Mouse (Mus musculus) CH12.LX (cell line): ENCODE data around the gene Tmem229b. TPM values are rescaled to one million over a fixed set of nuclear protein-coding genes. Genes with fewer than 3 reads are reported as not detected.

Source experiments
- DNase-seq: peaks from one replicate; pipeline ENCODE4 v3.0.0-alpha.2; 2013; ENCODE audit errors: extremely low read depth
- H3K27ac ChIP-seq: 2 replicates; pipeline ENCODE4 v1.5.1; 2012; ENCODE audit warnings: low read depth, mild to moderate bottlenecking, control low read depth, moderate library complexity; ENCODE audit not compliant: insufficient read depth
- H3K27me3 ChIP-seq: replicated peaks from 2 replicates; pipeline ENCODE3; 2012; ENCODE audit warnings: inconsistent platforms
- H3K36me3 ChIP-seq, 2 experiments: replicated peaks in 1 of 2; 2 replicates each; pipeline versions ENCODE3 to v1.6.1; 2012; ENCODE audit warnings: inconsistent platforms in 1 of 2, low read length in 1 of 2, mild to moderate bottlenecking in 1 of 2, mixed read lengths in 1 of 2, moderate library complexity in 1 of 2; ENCODE audit not compliant: control insufficient read depth in 1 of 2, insufficient read depth in 1 of 2
- H3K4me1 ChIP-seq, 2 experiments: 2 replicates each; pipeline ENCODE4 v1.6.1; 2012; ENCODE audit warnings: inconsistent platforms in 1 of 2, moderate library complexity in 1 of 2; ENCODE audit not compliant: insufficient read depth in 2 of 2, control insufficient read depth in 1 of 2
- H3K4me2 ChIP-seq: 2 replicates; pipeline ENCODE4 v1.6.1; 2012; ENCODE audit warnings: low read depth, mild to moderate bottlenecking, control low read depth; ENCODE audit not compliant: poor library complexity, insufficient read depth, severe bottlenecking
- H3K4me3 ChIP-seq, 3 experiments: fragments of 150-350 bp in 1 of 3; sonication (generic) in 1 of 3; replicated peaks in 1 of 3; 2 replicates each; pipeline versions ENCODE3 to v1.5.1; 2011 to 2012; ENCODE audit warnings: low read depth in 2 of 3, low read length in 2 of 3, mild to moderate bottlenecking in 2 of 3, moderate library complexity in 2 of 3, control low read depth in 1 of 3, improper control_type of control experiment in 1 of 3, inconsistent platforms in 1 of 3, mixed read lengths in 1 of 3; ENCODE audit not compliant: poor library complexity in 1 of 3
- H3K79me2 ChIP-seq: replicated peaks from 2 replicates; pipeline ENCODE4 v1.6.1; 2012; ENCODE audit warnings: mild to moderate bottlenecking, moderate library complexity; ENCODE audit not compliant: control insufficient read depth, poor library complexity, insufficient read depth, severe bottlenecking; ENCODE audit errors: extremely low read depth
- H3K9ac ChIP-seq: 2 replicates; pipeline ENCODE4 v1.6.1; 2012; ENCODE audit warnings: low read depth, mild to moderate bottlenecking, control low read depth, moderate library complexity; ENCODE audit not compliant: insufficient read depth
- H3K9me3 ChIP-seq: replicated peaks from 2 replicates; pipeline ENCODE3; 2012; ENCODE audit warnings: low read length, inconsistent platforms, mixed read lengths
- BHLHE40 ChIP-seq: IDR thresholded peaks from 2 replicates; pipeline ENCODE4 v1.6.1; 2011; ENCODE audit warnings: mild to moderate bottlenecking, low read depth, low read length, improper control_type of control experiment
- CHD2 ChIP-seq: IDR thresholded peaks from 2 replicates; pipeline ENCODE4 v1.6.1; 2011; ENCODE audit warnings: low read length, improper control_type of control experiment
- CTCF ChIP-seq, 2 experiments: IDR thresholded peaks in 1 of 2; conservative IDR thresholded peaks in 1 of 2; 2 replicates each; pipeline ENCODE4 v1.5.1; 2011 to 2012; ENCODE audit warnings: low read depth in 2 of 2, low read length in 2 of 2, improper control_type of control experiment in 1 of 2, inconsistent platforms in 1 of 2, mild to moderate bottlenecking in 1 of 2, moderate library complexity in 1 of 2
- ELF1 ChIP-seq: IDR thresholded peaks from 2 replicates; pipeline ENCODE4 v1.6.1; 2014; ENCODE audit warnings: low read depth, mild to moderate bottlenecking, inconsistent platforms, low read length, improper control_type of control experiment
- EP300 ChIP-seq: IDR thresholded peaks from 2 replicates; pipeline ENCODE4 v1.6.1; 2011; ENCODE audit warnings: low read length, improper control_type of control experiment
- GABPA ChIP-seq: IDR thresholded peaks from 2 replicates; pipeline ENCODE4 v1.6.1; 2012; ENCODE audit warnings: low read depth, low read length, improper control_type of control experiment, inconsistent platforms; ENCODE audit not compliant: insufficient replicate concordance
- HCFC1 ChIP-seq: IDR thresholded peaks from 2 replicates; pipeline ENCODE4 v1.6.1; 2012; ENCODE audit warnings: low read depth, mild to moderate bottlenecking, inconsistent platforms, low read length, improper control_type of control experiment
- IRF4 ChIP-seq: IDR thresholded peaks from 2 replicates; pipeline ENCODE4 v1.6.1; 2014; ENCODE audit warnings: low read depth, mild to moderate bottlenecking, inconsistent platforms, low read length, improper control_type of control experiment
- KAT2A ChIP-seq: IDR thresholded peaks from 2 replicates; pipeline ENCODE4 v1.6.1; 2012; ENCODE audit warnings: low read length, improper control_type of control experiment, inconsistent platforms; ENCODE audit not compliant: insufficient replicate concordance
- MAFK ChIP-seq: IDR thresholded peaks from 2 replicates; pipeline ENCODE4 v1.6.1; 2011; ENCODE audit warnings: low read length, improper control_type of control experiment; ENCODE audit not compliant: insufficient replicate concordance
- MEF2A ChIP-seq: IDR thresholded peaks from 2 replicates; pipeline ENCODE4 v1.6.1; 2014; ENCODE audit warnings: low read depth, mild to moderate bottlenecking, inconsistent platforms, low read length, improper control_type of control experiment, borderline replicate concordance
- MXI1 ChIP-seq: IDR thresholded peaks from 2 replicates; pipeline ENCODE4 v1.6.1; 2011; ENCODE audit warnings: mild to moderate bottlenecking, low read depth, low read length, improper control_type of control experiment
- MYC ChIP-seq: IDR thresholded peaks from 2 replicates; pipeline ENCODE4 v1.6.1; 2011; ENCODE audit warnings: low read depth, mild to moderate bottlenecking, improper control_type of control experiment, low read length
- NRF1 ChIP-seq: IDR thresholded peaks from 2 replicates; pipeline ENCODE4 v1.6.1; 2014; ENCODE audit warnings: low read depth, mild to moderate bottlenecking, inconsistent platforms, low read length, improper control_type of control experiment, moderate library complexity
- POLR2A ChIP-seq: IDR thresholded peaks from 2 replicates; pipeline ENCODE4 v1.6.1; 2011; ENCODE audit warnings: low read depth, mild to moderate bottlenecking, improper control_type of control experiment, low read length
- POLR2AphosphoS2 ChIP-seq: IDR thresholded peaks from 2 replicates; pipeline ENCODE4 v1.6.1; 2011; ENCODE audit warnings: low read depth, low read length, improper control_type of control experiment
- RCOR1 ChIP-seq: conservative IDR thresholded peaks from 2 replicates; pipeline ENCODE4 v1.6.1; 2012; ENCODE audit warnings: low read depth, mild to moderate bottlenecking, inconsistent platforms, low read length, improper control_type of control experiment
- SMC3 ChIP-seq: IDR thresholded peaks from 2 replicates; pipeline ENCODE4 v1.6.1; 2011; ENCODE audit warnings: low read depth, low read length, improper control_type of control experiment
- TBP ChIP-seq: conservative IDR thresholded peaks from 2 replicates; pipeline ENCODE4 v1.6.1; 2011; ENCODE audit warnings: low read depth, low read length, improper control_type of control experiment
- TCF12 ChIP-seq: IDR thresholded peaks from 2 replicates; pipeline ENCODE4 v1.6.1; 2014; ENCODE audit warnings: low read depth, mild to moderate bottlenecking, inconsistent platforms, low read length, improper control_type of control experiment
- UBTF ChIP-seq: IDR thresholded peaks from 2 replicates; pipeline ENCODE4 v1.6.1; 2012; ENCODE audit warnings: low read depth, mild to moderate bottlenecking, inconsistent platforms, low read length, improper control_type of control experiment, moderate library complexity
- USF1 ChIP-seq: IDR thresholded peaks from 2 replicates; pipeline ENCODE4 v1.6.1; 2014; ENCODE audit warnings: low read depth, mild to moderate bottlenecking, inconsistent platforms, low read length, improper control_type of control experiment
- ZC3H11A ChIP-seq: IDR thresholded peaks from 2 replicates; pipeline ENCODE4 v1.6.1; 2012; ENCODE audit warnings: low read depth, mild to moderate bottlenecking, inconsistent platforms, low read length, improper control_type of control experiment
- ZKSCAN1 ChIP-seq: IDR thresholded peaks from 2 replicates; pipeline ENCODE4 v1.6.1; 2012; ENCODE audit warnings: low read depth, inconsistent platforms, low read length, improper control_type of control experiment, borderline replicate concordance
- ZMIZ1 ChIP-seq: IDR thresholded peaks from 2 replicates; pipeline ENCODE4 v1.6.1; 2012; ENCODE audit warnings: low read depth, mild to moderate bottlenecking, inconsistent platforms, low read length, improper control_type of control experiment
- dilution Hi-C: fragments of 300-500 bp; cut with MboI; formaldehyde crosslinking; loops from 2 replicates; pipeline ENCODE4 v1.14.3; 2020; ENCODE audit warnings: low sequenced_read_pairs; ENCODE audit not compliant: extremely low pct_unique_long_range_greater_than_20kb, extremely low pct_ligation_motif_present
- in situ Hi-C: fragments of 300-500 bp; cut with MboI; formaldehyde crosslinking; loops from 3 replicates; pipeline ENCODE4 v1.14.3; 2019; ENCODE audit warnings: low sequenced_read_pairs, low pct_ligation_motif_present, low pct_unique_long_range_greater_than_20kb, mixed read lengths
- polyA plus RNA-seq: library from polyadenylated mRNA; unstranded; fragments of >175 nt; gene quantifications from 2 replicates; pipeline ENCODE4 v1.2.1, GENCODE M21; 2012; ENCODE audit warnings: low read depth; ENCODE audit not compliant: insufficient read length
- total RNA-seq, 2 experiments: library from RNA; depleted of rRNA; stranded (reverse); fragments of 300-350 nt in 1 of 2; fragments of >200 nt in 1 of 2; gene quantifications; 2 replicates each; pipeline ENCODE4 v1.2.3; 2012 to 2014

The Tmem229b gene
- total and polyA plus RNA-seq, 3 experiments: 41.7 to 129 (median 66.5) TPM

DNA sequence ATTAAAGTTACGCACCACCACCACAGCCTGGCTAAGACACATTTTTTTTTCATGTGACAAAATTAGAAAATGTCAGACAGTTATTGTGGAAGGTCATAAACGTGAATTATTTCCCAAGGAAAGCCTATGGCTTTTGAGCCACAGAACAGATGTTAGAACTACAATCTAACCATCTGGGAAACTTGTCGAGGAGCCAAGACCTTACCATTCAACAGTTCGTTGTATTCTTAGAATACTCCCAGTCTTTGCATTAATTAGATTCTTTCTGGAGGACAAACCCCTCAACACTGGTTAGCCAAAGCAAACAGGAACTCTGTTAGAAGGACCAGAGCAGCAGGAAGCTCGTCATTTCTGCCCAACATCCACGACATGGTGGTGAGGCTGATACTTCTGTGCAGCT is 38.7 kb upstream of the Tmem229b start:
- no peak overlapping the region for H3K27ac ChIP-seq
- dilution Hi-C loops (no loop called here), in situ Hi-C loops (no loop called here)
- H3K9me3 ChIP-seq: no peaks in the 10 kb centered on the region
- H3K79me2 ChIP-seq: no peaks in the 10 kb centered on the region
- H3K9ac ChIP-seq: no peak overlapping the region
- no peak for TF ChIP-seq POLR2AphosphoS2
- no peak for TF ChIP-seq SMC3
- TF ChIP-seq ZMIZ1: no peak
- no peak for TF ChIP-seq RCOR1
- TF ChIP-seq HCFC1: no peak
- no peak for TF ChIP-seq MXI1
- TF ChIP-seq GABPA: no peak
- H3K4me2 ChIP-seq: no peak overlapping the region
- H3K27me3 ChIP-seq: no peaks in the 10 kb centered on the region
- no peaks in the 10 kb centered on the region for H3K36me3 ChIP-seq
- H3K4me3 ChIP-seq: no peak overlapping the region
- no peak for DNase-seq
- peaks cover 10 to 19% of the 10 kb centered on the region in 2 experiments for H3K4me1 ChIP-seq

DNA sequence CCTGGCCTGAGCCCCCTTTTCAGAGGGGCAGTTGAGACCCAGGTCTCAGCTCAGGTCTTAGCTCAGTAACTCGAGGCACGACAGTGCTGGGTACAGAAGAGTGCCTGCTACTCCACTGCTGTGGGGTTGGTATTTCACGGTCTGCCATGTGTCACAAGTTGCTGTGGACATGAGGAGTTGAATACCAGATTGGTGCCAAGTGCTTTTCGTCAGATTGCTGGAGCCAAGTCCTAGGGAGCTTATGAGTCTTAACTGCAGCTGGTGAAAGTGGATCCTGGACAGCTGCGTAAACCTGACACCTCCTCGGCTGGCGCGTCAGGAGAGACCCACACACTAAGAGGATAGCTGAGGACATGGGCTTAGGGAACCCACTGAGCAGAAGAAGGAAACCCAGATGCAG is 37.2 kb upstream of the Tmem229b start:
- Histone ChIP-seq H3K27ac (no peak overlapping the region), H3K4me3 (no peak overlapping the region), H3K27me3 (no peaks in the 10 kb centered on the region)
- no peak for DNase-seq
- dilution Hi-C loops (no loop called here), in situ Hi-C loops (no loop called here)
- TF ChIP-seq ZKSCAN1 (no peak), POLR2A (no peak), ZC3H11A (no peak), ZMIZ1 (no peak), MYC (no peak), ELF1 (no peak), BHLHE40 (no peak)
- TF ChIP-seq, all 38 proteins: peak for 0
- Histone ChIP-seq H3K4me2 (no peak overlapping the region), H3K4me1 (peaks cover 0 to 4% of the 10 kb centered on the region in 2 experiments; a peak in 1 of 4 replicates), H3K9me3 (no peaks in the 10 kb centered on the region), H3K9ac (no peak overlapping the region), H3K36me3 (no peaks in the 10 kb centered on the region), H3K79me2 (no peaks in the 10 kb centered on the region)

DNA sequence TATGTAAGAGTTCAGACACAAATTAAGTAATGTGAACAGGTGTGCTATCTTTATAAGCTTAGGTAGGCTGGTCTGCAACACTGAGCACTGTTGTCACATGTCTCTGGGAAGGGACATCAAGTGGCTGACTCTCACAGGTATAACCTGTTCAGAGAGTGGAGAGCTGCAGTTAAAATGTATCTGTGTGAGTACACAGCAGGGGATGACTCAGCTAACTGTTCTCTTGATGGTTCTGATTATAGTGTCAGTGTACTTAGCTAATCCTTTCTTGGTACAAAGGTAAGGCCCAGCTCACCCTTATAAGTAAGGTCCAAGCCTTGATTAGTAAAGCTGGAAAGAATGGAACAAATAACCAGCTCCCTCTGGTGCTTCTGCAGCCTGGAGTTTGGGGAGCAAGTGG is 34.0 kb upstream of the Tmem229b start:
- H3K9ac ChIP-seq: no peak overlapping the region
- DNase-seq: no peak
- TF ChIP-seq MEF2A (no peak), HCFC1 (no peak), GABPA (no peak), TCF12 (no peak), CTCF (conservative IDR thresholded peaks at IDR 0.05 in 1 of 2, IDR thresholded peaks at IDR 0.05 in 1 of 2; ENCODE audit: low read depth in 2 of 2, low read length in 2 of 2) (no peak), TBP (no peak), CHD2 (no peak), NRF1 (no peak), KAT2A (no peak), ELF1 (no peak), IRF4 (no peak), BHLHE40 (no peak), EP300 (no peak), USF1 (no peak), POLR2A (no peak), UBTF (no peak), MAFK (no peak)
- TF ChIP-seq, all 38 proteins: peak for 0
- no peaks in the 10 kb centered on the region for H3K36me3 ChIP-seq
- no peaks in the 10 kb centered on the region for H3K27me3 ChIP-seq
- H3K9me3 ChIP-seq: no peaks in the 10 kb centered on the region
- peaks cover 0 to 4% of the 10 kb centered on the region in 2 experiments; a peak in 1 of 4 replicates for H3K4me1 ChIP-seq
- H3K79me2 ChIP-seq: no peaks in the 10 kb centered on the region
- dilution Hi-C loops (no loop called here), in situ Hi-C loops (no loop called here)
- H3K4me2 ChIP-seq: no peak overlapping the region
- no peak overlapping the region for H3K4me3 ChIP-seq
- H3K27ac ChIP-seq: no peak overlapping the region
